Mouse (Mus musculus): ENCODE measurements around the gene Dusp9. TPM values are rescaled to one million over a fixed set of nuclear protein-coding genes. Genes with fewer than 3 reads are reported as not detected.

The Dusp9 gene
- polyA plus RNA-seq, 1 experiment, result 214 TPM

DNA sequence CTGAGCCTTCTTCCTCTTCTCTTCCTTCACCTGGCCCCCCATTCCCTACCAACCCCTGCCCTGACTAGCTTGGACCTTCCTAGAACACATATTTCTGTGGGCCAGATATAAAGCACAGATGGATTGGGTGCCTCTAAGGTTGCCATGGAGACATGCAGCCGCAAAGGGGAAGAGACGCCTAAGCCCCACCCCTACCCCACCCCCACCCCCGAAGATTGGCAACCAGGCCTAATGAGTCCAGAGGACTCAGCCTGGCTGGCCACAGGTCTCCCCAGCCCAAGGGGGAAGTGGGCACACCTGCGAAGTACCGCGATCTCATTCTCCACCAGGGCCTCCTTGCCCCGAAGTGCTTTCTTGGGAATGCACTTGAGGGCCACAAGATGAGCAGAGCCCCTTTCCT lies 19.2 kb downstream of the Dusp9 start:
- Histone ChIP-seq H3K27me3 (ENCODE audit: control insufficient read depth, insufficient read depth, low read length, poor library complexity, severe bottlenecking) (no peaks in the 10 kb centered on the region), H3K36me3 (ENCODE audit: control insufficient read depth, insufficient read depth, low read length, poor library complexity, severe bottlenecking) (no peaks in the 10 kb centered on the region), H3K4me3 (ENCODE audit: low read depth, low read length) (no peak overlapping the region), H3K4me1 (ENCODE audit: control insufficient read depth, insufficient read depth, low read length) (no peaks in the 10 kb centered on the region), H3K9ac (ENCODE audit: low read depth, poor library complexity, severe bottlenecking) (no peak overlapping the region), H3K9me3 (replicated peaks; ENCODE audit: control insufficient read depth, insufficient read depth, low read length, poor library complexity, severe bottlenecking) (no peaks in the 10 kb centered on the region), H3K27ac (ENCODE audit: insufficient read depth, low read length) (no peak overlapping the region)
- TF ChIP-seq CTCF (IDR thresholded peaks at IDR 0.05; ENCODE audit: low read depth, low read length) (no peak), EP300 (IDR thresholded peaks at IDR 0.05; ENCODE audit: insufficient read depth, low read depth, low read length) (no peak), POLR2A (IDR thresholded peaks at IDR 0.05; ENCODE audit: insufficient read depth, low read length) (no peak)

DNA sequence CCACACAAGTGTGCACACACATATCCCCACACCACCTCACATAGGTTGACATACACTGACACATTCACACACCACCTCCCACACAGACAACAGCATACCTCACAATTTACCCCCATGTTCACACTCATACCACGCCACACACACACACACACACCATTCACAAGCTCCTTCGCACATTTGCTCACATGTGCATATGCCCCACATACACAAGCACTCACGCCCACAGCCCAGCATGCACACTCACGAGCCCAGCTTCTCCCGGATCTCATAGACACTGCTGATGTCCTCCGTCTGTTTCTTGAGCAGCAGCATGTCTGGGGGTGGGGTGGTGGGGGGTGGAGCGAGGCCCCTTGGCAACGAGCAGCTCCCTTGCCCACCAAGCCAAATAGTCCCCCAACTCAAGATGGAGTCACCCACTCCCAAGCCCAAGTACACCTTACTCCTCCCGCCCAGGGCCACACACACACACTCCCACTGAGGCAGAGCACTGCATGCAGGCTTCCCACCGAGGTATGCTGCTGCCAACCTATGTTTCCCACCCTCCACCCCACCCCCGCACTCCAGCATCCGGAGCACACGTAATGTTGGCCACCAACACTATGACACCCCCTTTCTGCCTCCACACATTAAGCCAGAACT lies 19.8 kb downstream of the Dusp9 start:
- no peaks in the 10 kb centered on the region for H3K27me3 ChIP-seq (ENCODE audit: control insufficient read depth, insufficient read depth, low read length, poor library complexity, severe bottlenecking)
- H3K36me3 ChIP-seq (ENCODE audit: control insufficient read depth, insufficient read depth, low read length, poor library complexity, severe bottlenecking), result no peaks in the 10 kb centered on the region
- no peak overlapping the region for H3K9ac ChIP-seq (ENCODE audit: low read depth, poor library complexity, severe bottlenecking)
- peak overlapping the region; percentile 70; the same call in 1 of the 2 replicates for H3K4me3 ChIP-seq (ENCODE audit: low read depth, low read length)
- H3K9me3 ChIP-seq (replicated peaks; ENCODE audit: control insufficient read depth, insufficient read depth, low read length, poor library complexity, severe bottlenecking), result no peaks in the 10 kb centered on the region
- no peaks in the 10 kb centered on the region for H3K4me1 ChIP-seq (ENCODE audit: control insufficient read depth, insufficient read depth, low read length)
- no peak overlapping the region for H3K27ac ChIP-seq (ENCODE audit: insufficient read depth, low read length)
- TF ChIP-seq CTCF (IDR thresholded peaks at IDR 0.05; ENCODE audit: low read depth, low read length) (no peak), EP300 (IDR thresholded peaks at IDR 0.05; ENCODE audit: insufficient read depth, low read depth, low read length) (no peak), POLR2A (IDR thresholded peaks at IDR 0.05; ENCODE audit: insufficient read depth, low read length) (no peak)

DNA sequence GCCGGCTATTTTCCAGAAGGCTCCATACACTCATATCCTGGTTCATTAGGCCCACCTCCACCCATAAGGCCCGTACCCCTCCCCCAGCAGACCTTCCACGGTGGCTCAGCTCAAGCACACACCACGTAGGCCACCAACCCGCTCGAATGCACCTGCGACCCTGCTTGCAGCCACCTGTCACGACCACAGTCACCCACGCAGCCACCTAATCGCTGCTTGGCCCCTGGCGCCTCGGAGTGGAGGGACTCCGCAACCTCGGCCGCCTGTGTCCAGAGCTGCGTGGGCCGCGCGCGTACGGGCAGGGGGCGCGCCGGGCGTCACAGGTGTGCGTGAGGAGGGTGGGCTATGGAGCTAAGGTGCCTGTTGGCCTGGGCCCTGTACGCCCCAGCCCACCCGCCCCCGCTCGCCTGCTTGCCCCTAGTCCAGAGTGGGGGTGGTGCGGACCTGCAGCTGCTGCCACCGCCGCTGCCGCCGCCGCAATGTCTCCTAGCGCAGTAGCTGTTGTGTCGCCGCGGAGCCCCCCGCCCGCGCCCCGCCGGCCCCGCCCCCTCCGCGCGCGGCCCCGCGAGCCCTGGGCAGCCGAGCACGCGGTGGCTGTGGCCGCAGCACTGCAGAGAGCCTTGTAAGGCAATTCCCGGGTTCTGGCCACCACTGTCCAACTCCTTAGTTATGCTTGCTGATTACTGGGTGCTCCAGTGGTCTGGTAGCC lies 20.5 kb downstream of the Dusp9 start, which contains the start of gene Pnck:
Pnck (minus strand) TSS at position 543 of the 709 bp plus-strand sequence.
- no peak for TF ChIP-seq EP300 (IDR thresholded peaks at IDR 0.05; ENCODE audit: insufficient read depth, low read depth, low read length)
- no peak for TF ChIP-seq CTCF (IDR thresholded peaks at IDR 0.05; ENCODE audit: low read depth, low read length)
- TF ChIP-seq POLR2A (IDR thresholded peaks at IDR 0.05; ENCODE audit: insufficient read depth, low read length), result no peak
- Histone ChIP-seq H3K36me3 (ENCODE audit: control insufficient read depth, insufficient read depth, low read length, poor library complexity, severe bottlenecking) (no peaks in the 10 kb centered on the region), H3K9me3 (replicated peaks; ENCODE audit: control insufficient read depth, insufficient read depth, low read length, poor library complexity, severe bottlenecking) (no peaks in the 10 kb centered on the region), H3K27me3 (ENCODE audit: control insufficient read depth, insufficient read depth, low read length, poor library complexity, severe bottlenecking) (no peaks in the 10 kb centered on the region), H3K4me3 (ENCODE audit: low read depth, low read length) (peak within 1 kb of the TSS; percentile 70), H3K27ac (ENCODE audit: insufficient read depth, low read length) (no peak within 1 kb of the TSS), H3K4me1 (ENCODE audit: control insufficient read depth, insufficient read depth, low read length) (no peaks in the 10 kb centered on the region), H3K9ac (ENCODE audit: low read depth, poor library complexity, severe bottlenecking) (peak within 1 kb of the TSS; percentile 53; the same call in 1 of the 2 replicates)

DNA sequence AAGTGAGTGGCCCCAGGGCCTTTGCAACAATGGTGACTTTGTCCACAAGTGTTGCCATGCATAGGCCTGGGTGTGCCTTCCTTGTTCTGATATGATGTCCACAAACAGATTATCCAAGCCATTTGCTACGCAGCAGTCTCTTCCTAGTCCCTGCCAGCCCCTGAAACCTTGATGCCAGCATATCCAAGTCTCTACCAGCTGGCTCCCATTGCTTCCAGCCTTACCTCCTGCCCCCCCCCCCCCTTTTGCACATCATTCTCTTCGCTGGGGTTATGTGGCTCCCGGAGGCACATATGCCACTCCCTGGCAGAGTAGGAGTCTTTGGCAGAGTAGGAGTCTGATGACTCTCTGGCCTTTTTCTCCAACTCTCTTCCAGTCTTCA lies 21.1 kb downstream of the Dusp9 start:
- no peaks in the 10 kb centered on the region for H3K4me1 ChIP-seq (ENCODE audit: control insufficient read depth, insufficient read depth, low read length)
- no peaks in the 10 kb centered on the region for H3K9me3 ChIP-seq (replicated peaks; ENCODE audit: control insufficient read depth, insufficient read depth, low read length, poor library complexity, severe bottlenecking)
- no peak overlapping the region for H3K27ac ChIP-seq (ENCODE audit: insufficient read depth, low read length)
- no peaks in the 10 kb centered on the region for H3K27me3 ChIP-seq (ENCODE audit: control insufficient read depth, insufficient read depth, low read length, poor library complexity, severe bottlenecking)
- no peaks in the 10 kb centered on the region for H3K36me3 ChIP-seq (ENCODE audit: control insufficient read depth, insufficient read depth, low read length, poor library complexity, severe bottlenecking)
- H3K4me3 ChIP-seq (ENCODE audit: low read depth, low read length), result peak overlapping the region; percentile 36; the same call in 1 of the 2 replicates
- TF ChIP-seq CTCF (IDR thresholded peaks at IDR 0.05; ENCODE audit: low read depth, low read length) (no peak), EP300 (IDR thresholded peaks at IDR 0.05; ENCODE audit: insufficient read depth, low read depth, low read length) (no peak), POLR2A (IDR thresholded peaks at IDR 0.05; ENCODE audit: insufficient read depth, low read length) (no peak)
- no peak overlapping the region; the same call in 1 of the 2 replicates for H3K9ac ChIP-seq (ENCODE audit: low read depth, poor library complexity, severe bottlenecking)

DNA sequence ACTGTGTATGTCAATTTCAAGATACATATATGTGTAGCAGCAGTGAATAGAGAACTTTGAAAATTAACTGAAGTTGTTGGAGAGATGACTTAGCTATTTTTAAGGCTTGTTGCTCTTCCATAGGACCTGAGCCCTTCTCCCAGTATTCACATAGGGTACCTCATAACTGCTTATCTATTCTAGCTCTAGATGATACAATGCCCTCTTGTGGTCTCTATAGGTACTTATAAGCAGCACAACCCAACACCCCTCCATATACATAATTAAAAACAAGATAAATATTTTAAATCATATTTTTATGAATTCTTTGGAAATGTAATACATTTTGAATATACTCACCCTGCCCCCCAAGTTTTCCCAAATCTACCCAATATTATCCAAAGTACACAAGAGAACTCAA lies 23.9 kb downstream of the Dusp9 start:
- H3K9me3 ChIP-seq (replicated peaks; ENCODE audit: control insufficient read depth, insufficient read depth, low read length, poor library complexity, severe bottlenecking), result no peaks in the 10 kb centered on the region
- no peak for TF ChIP-seq CTCF (IDR thresholded peaks at IDR 0.05; ENCODE audit: low read depth, low read length)
- no peak overlapping the region for H3K4me3 ChIP-seq (ENCODE audit: low read depth, low read length)
- no peak overlapping the region for H3K27ac ChIP-seq (ENCODE audit: insufficient read depth, low read length)
- no peaks in the 10 kb centered on the region for H3K27me3 ChIP-seq (ENCODE audit: control insufficient read depth, insufficient read depth, low read length, poor library complexity, severe bottlenecking)
- no peaks in the 10 kb centered on the region for H3K36me3 ChIP-seq (ENCODE audit: control insufficient read depth, insufficient read depth, low read length, poor library complexity, severe bottlenecking)
- no peak overlapping the region for H3K9ac ChIP-seq (ENCODE audit: low read depth, poor library complexity, severe bottlenecking)
- no peaks in the 10 kb centered on the region for H3K4me1 ChIP-seq (ENCODE audit: control insufficient read depth, insufficient read depth, low read length)

DNA sequence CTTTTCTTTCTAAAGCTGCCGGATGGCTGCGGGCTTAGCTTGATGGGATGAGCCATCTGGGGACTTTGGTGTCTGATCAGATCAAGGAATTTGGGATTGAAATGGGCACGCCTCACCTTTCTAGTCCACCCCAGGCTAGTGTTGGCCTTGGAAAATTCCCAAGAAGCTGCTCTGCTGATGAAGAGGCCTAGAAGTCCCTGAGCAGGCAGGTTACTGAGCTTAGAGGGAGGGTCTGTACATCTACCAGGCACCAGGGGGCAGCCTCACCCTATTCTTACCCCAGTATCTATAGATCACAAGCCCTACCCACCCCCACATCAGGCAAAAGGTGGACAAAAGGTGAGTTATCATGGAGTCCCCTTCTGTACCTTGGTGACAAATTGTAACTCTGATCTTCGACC lies 32.8 kb downstream of the Dusp9 start:
- H3K27ac ChIP-seq (ENCODE audit: insufficient read depth, low read length), result peak overlapping the region; percentile 57; the same call in 1 of the 2 replicates
- H3K27me3 ChIP-seq (ENCODE audit: control insufficient read depth, insufficient read depth, low read length, poor library complexity, severe bottlenecking), result no peaks in the 10 kb centered on the region
- 0 out of 2 replicates have a peak, but pooled peaks cover 4% of the 10 kb centered on the region for H3K36me3 ChIP-seq (ENCODE audit: control insufficient read depth, insufficient read depth, low read length, poor library complexity, severe bottlenecking)
- H3K9ac ChIP-seq (ENCODE audit: low read depth, poor library complexity, severe bottlenecking), result no peak overlapping the region
- no peaks in the 10 kb centered on the region for H3K9me3 ChIP-seq (replicated peaks; ENCODE audit: control insufficient read depth, insufficient read depth, low read length, poor library complexity, severe bottlenecking)
- TF ChIP-seq CTCF (IDR thresholded peaks at IDR 0.05; ENCODE audit: low read depth, low read length), result no peak
- TF ChIP-seq POLR2A (IDR thresholded peaks at IDR 0.05; ENCODE audit: insufficient read depth, low read length), result no peak
- TF ChIP-seq EP300 (IDR thresholded peaks at IDR 0.05; ENCODE audit: insufficient read depth, low read depth, low read length), result no peak
- H3K4me1 ChIP-seq (ENCODE audit: control insufficient read depth, insufficient read depth, low read length), result peaks cover 4% of the 10 kb centered on the region
- no peak overlapping the region for H3K4me3 ChIP-seq (ENCODE audit: low read depth, low read length)
